16 mouse cellular contexts compared by ENCODE assay signal in the genomic region with DNA sequence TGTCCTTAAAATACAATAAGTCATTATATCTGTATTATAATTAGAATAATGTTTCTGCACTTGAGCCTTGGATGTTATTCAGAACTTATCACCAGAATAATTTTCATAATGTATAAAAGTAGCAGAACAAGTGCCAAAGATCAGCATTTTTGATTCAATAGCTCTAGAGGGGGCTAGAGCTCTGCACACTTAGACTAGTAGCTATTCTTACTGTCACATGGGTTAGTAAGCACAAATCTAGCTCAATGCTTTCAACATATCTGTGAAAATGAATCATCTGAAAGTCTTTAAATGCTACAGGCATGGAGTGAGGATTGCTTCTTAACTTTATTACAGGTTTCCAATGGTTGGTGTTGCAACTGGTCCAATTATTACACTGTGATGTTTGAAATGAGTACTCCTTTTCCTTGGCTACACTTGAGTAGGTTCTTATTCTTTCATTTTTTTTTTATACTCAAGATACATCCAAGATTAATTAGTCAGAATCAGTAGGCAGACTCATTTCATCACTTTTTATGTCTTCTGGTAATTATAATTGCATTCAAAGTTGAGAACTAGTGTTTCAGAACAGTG.
DNase-seq lines count a peak whose midpoint lies in the region; ATAC-seq and TF ChIP-seq lines count a peak whose summit lies in the region.
"Had no signal": no experiment of that assay in that cellular context is flagged by ENCODE, and none has a peak within 500 bp of the region (broad histone marks: within the 10 kb centered on the region; RNA-seq: fewer than 3 reads in every experiment).

No protein-coding gene starts in this region.

- in situ Hi-C loops in CH12.LX (cut with MboI; ENCODE audit: low pct_ligation_motif_present, low pct_unique_long_range_greater_than_20kb, low sequenced_read_pairs): no loop called here

- H3K9ac ChIP-seq in forebrain, postnatal 0 days: no peak overlapping the region
- no peak overlapping the region for H3K9ac ChIP-seq in forebrain, embryonic 12.5 days
- no peak overlapping the region for H3K9ac ChIP-seq in CH12.LX (ENCODE audit: insufficient read depth, low read depth)
- H3K9ac ChIP-seq: embryonic facial prominence, embryonic 13.5 days; forebrain, embryonic 15.5 days; kidney, embryonic 15.5 days; lung, embryonic 15.5 days had no signal

- no peak for TF ChIP-seq POLR2A in CH12.LX (IDR thresholded peaks at IDR 0.05; ENCODE audit: low read depth, low read length)

- H3K36me3 ChIP-seq in forebrain, postnatal 0 days (ENCODE audit: insufficient read depth): no peaks in the 10 kb centered on the region
- H3K36me3 ChIP-seq in forebrain, embryonic 12.5 days (replicated peaks): no peaks in the 10 kb centered on the region
- H3K36me3 ChIP-seq in CH12.LX (replicated peaks in 1 of 2; ENCODE audit: control insufficient read depth in 1 of 2, insufficient read depth in 1 of 2, low read length in 1 of 2): no peaks in the 10 kb centered on the region
- H3K36me3 ChIP-seq: embryonic facial prominence, embryonic 13.5 days; forebrain, embryonic 15.5 days; kidney, embryonic 15.5 days; lung, embryonic 15.5 days had no signal

- no peaks in the 10 kb centered on the region for H3K4me1 ChIP-seq in forebrain, postnatal 0 days (ENCODE audit: insufficient read depth)
- H3K4me1 ChIP-seq in forebrain, embryonic 12.5 days: no peaks in the 10 kb centered on the region
- H3K4me1 ChIP-seq in CH12.LX (ENCODE audit: control insufficient read depth in 1 of 2, insufficient read depth in 2 of 2): peaks cover 0 to 7% of the 10 kb centered on the region in 2 experiments; a peak in 1 of 4 replicates
- H3K4me1 ChIP-seq: embryonic facial prominence, embryonic 13.5 days; forebrain, embryonic 15.5 days; kidney, embryonic 15.5 days; lung, embryonic 15.5 days had no signal

- no peaks in the 10 kb centered on the region for H3K9me3 ChIP-seq in forebrain, postnatal 0 days (ENCODE audit: low read length)
- H3K9me3 ChIP-seq in forebrain, embryonic 12.5 days: no peaks in the 10 kb centered on the region
- no peaks in the 10 kb centered on the region for H3K9me3 ChIP-seq in CH12.LX (replicated peaks; ENCODE audit: low read length)
- H3K9me3 ChIP-seq: embryonic facial prominence, embryonic 13.5 days; forebrain, embryonic 15.5 days; kidney, embryonic 15.5 days; lung, embryonic 15.5 days had no signal

- intact Hi-C loops in left cerebral cortex, postnatal 36 days (cut with DNase I): loop anchor here (5.0 to 10.0 kb wide), 3 partner anchors 218 to 881 kb away; no protein-coding TSS in a partner anchor

- dilution Hi-C loops in CH12.LX (cut with MboI; ENCODE audit: extremely low pct_ligation_motif_present, extremely low pct_unique_long_range_greater_than_20kb, low sequenced_read_pairs): no loop called here

- TF ChIP-seq CTCF in forebrain, postnatal 0 days (IDR thresholded peaks at IDR 0.05; ENCODE audit: low read depth): peak; percentile 63
- peak in 1 of 2 experiments; percentile 23; a peak in 2 of 4 replicates for TF ChIP-seq CTCF in CH12.LX (conservative IDR thresholded peaks at IDR 0.05 in 1 of 2, IDR thresholded peaks at IDR 0.05 in 1 of 2; ENCODE audit: low read depth in 2 of 2, low read length in 2 of 2)

- ATAC-seq in forebrain, postnatal 0 days: peak; percentile 69; the same call in 1 of the 2 replicates
- ATAC-seq in forebrain, embryonic 12.5 days (ENCODE audit: low FRiP score): no peak
- no peak for ATAC-seq in granulocyte monocyte progenitor cell, adult 5-6 weeks (replicated peaks; ENCODE audit: poor library complexity, severe bottlenecking)
- ATAC-seq: forebrain, embryonic 15.5 days; inflammation-experienced regulatory T-cells, adult 6 months had no signal

- peak; percentile 35 for TF ChIP-seq RAD21 in CH12.LX (IDR thresholded peaks at IDR 0.05; ENCODE audit: low read depth, low read length)

- no peak overlapping the region for H3K27ac ChIP-seq in forebrain, postnatal 0 days (ENCODE audit: low read depth, low read length)
- H3K27ac ChIP-seq in forebrain, embryonic 12.5 days: no peak overlapping the region
- H3K27ac ChIP-seq in CH12.LX (ENCODE audit: insufficient read depth, low read depth): no peak overlapping the region
- H3K27ac ChIP-seq: embryonic facial prominence, embryonic 13.5 days; forebrain, embryonic 15.5 days; kidney, embryonic 15.5 days; lung, embryonic 15.5 days had no signal

- H3K4me3 ChIP-seq in forebrain, postnatal 0 days (ENCODE audit: low read depth, low read length): no peak overlapping the region
- no peak overlapping the region for H3K4me3 ChIP-seq in forebrain, embryonic 12.5 days (replicated peaks)
- no peak overlapping the region for H3K4me3 ChIP-seq in CH12.LX (replicated peaks in 1 of 3; ENCODE audit: low read depth in 2 of 3, low read length in 2 of 3, poor library complexity in 1 of 3)
- H3K4me3 ChIP-seq: embryonic facial prominence, embryonic 13.5 days; forebrain, embryonic 15.5 days; kidney, embryonic 15.5 days; lung, embryonic 15.5 days; myocyte had no signal

- no peaks in the 10 kb centered on the region for H3K79me2 ChIP-seq in CH12.LX (replicated peaks; ENCODE audit: control insufficient read depth, extremely low read depth, insufficient read depth, poor library complexity, severe bottlenecking)

- peak; percentile 63 for DNase-seq in forebrain, postnatal 0 days
- peak; percentile 19 for DNase-seq in left cerebral cortex, adult 11 months (ENCODE audit: low spot score)
- no peak for DNase-seq in left cerebral cortex, postnatal 36 days (ENCODE audit: low spot score in 2 of 2)
- DNase-seq in CH12.LX (ENCODE audit: extremely low read depth): peak; percentile 2
- DNase-seq in layer of hippocampus, adult 9-11 months: peak; percentile 10
- DNase-seq in spleen, postnatal 14 days (ENCODE audit: low spot score in 2 of 2): no peak
- DNase-seq: adrenal gland, postnatal 14 days; heart, adult 18-20 months had no signal

- no peak for TF ChIP-seq EP300 in CH12.LX (IDR thresholded peaks at IDR 0.05; ENCODE audit: low read length)

- H3K27me3 ChIP-seq in forebrain, postnatal 0 days (ENCODE audit: insufficient read depth, low read length): no peaks in the 10 kb centered on the region
- no peaks in the 10 kb centered on the region for H3K27me3 ChIP-seq in forebrain, embryonic 12.5 days
- no peaks in the 10 kb centered on the region for H3K27me3 ChIP-seq in CH12.LX (replicated peaks)
- H3K27me3 ChIP-seq: embryonic facial prominence, embryonic 13.5 days; forebrain, embryonic 15.5 days; kidney, embryonic 15.5 days; lung, embryonic 15.5 days had no signal

- H3K4me2 ChIP-seq in forebrain, postnatal 0 days (ENCODE audit: low read depth): no peak overlapping the region
- no peak overlapping the region for H3K4me2 ChIP-seq in forebrain, embryonic 12.5 days
- no peak overlapping the region for H3K4me2 ChIP-seq in CH12.LX (ENCODE audit: insufficient read depth, low read depth, poor library complexity, severe bottlenecking)
- H3K4me2 ChIP-seq: embryonic facial prominence, embryonic 13.5 days; forebrain, embryonic 15.5 days; kidney, embryonic 15.5 days; lung, embryonic 15.5 days had no signal

TF ChIP-seq in CH12.LX, 34 proteins besides CTCF, POLR2A, EP300 and RAD21:
- TF ChIP-seq NELFE (IDR thresholded peaks at IDR 0.05; ENCODE audit: low read depth, low read length) (no peak), RCOR1 (conservative IDR thresholded peaks at IDR 0.05; ENCODE audit: low read depth, low read length) (no peak), ZMIZ1 (IDR thresholded peaks at IDR 0.05; ENCODE audit: low read depth, low read length) (no peak)
TF ChIP-seq in CH12.LX: peak in this region for 0.

Comparison
In these comparisons a context has a peak if more than half of its experiments do, and no peak if none do; other contexts are left out.
1. DNase-seq: peak in forebrain, postnatal 0 days (single experiment), left cerebral cortex, adult 11 months (single experiment), CH12.LX (single experiment) and layer of hippocampus, adult 9-11 months (single experiment); none in left cerebral cortex, postnatal 36 days (0 of 2) and spleen, postnatal 14 days (0 of 2).